Mouse (Mus musculus) MEL (cell line): ENCODE measurements around the gene Mbd3. TPM values are rescaled to one million over a fixed set of nuclear protein-coding genes. Genes with fewer than 3 reads are reported as not detected.

Experiments
- DNase-seq: peaks from one replicate; pipeline ENCODE4 v3.0.0; 2011; ENCODE audit warnings: low read depth, low spot score
- H3K27ac ChIP-seq: 2 replicates; pipeline ENCODE4 v1.5.1; 2012; ENCODE audit warnings: low read depth, mild to moderate bottlenecking, control low read depth, low read length, moderate library complexity; ENCODE audit not compliant: control insufficient read depth
- H3K27me3 ChIP-seq, 2 experiments: fragments of 150-350 bp in 1 of 2; sonication (generic) in 1 of 2; 2 replicates each; pipeline ENCODE4 v1.6.1; 2012; ENCODE audit warnings: low read length in 2 of 2, mild to moderate bottlenecking in 2 of 2, improper control_type of control experiment in 1 of 2, moderate library complexity in 1 of 2; ENCODE audit not compliant: insufficient read depth in 2 of 2, control insufficient read depth in 1 of 2
- H3K36me3 ChIP-seq, 2 experiments: 2 replicates each; pipeline ENCODE4 v1.6.1; 2012 to 2014; ENCODE audit warnings: low read length in 2 of 2, improper control_type of control experiment in 1 of 2, inconsistent platforms in 1 of 2, mild to moderate bottlenecking in 1 of 2; ENCODE audit not compliant: insufficient read depth in 2 of 2, control insufficient read depth in 1 of 2
- H3K4me1 ChIP-seq, 2 experiments: fragments of 150-350 bp in 1 of 2; sonication (generic) in 1 of 2; 2 replicates each; pipeline ENCODE4 v1.6.1; 2012; ENCODE audit warnings: low read length in 2 of 2, improper control_type of control experiment in 1 of 2, mild to moderate bottlenecking in 1 of 2; ENCODE audit not compliant: insufficient read depth in 2 of 2, control insufficient read depth in 1 of 2
- H3K4me3 ChIP-seq, 2 experiments: fragments of 150-350 bp in 1 of 2; sonication (generic) in 1 of 2; 2 replicates each; pipeline ENCODE4 v1.5.1; 2012; ENCODE audit warnings: low read depth in 2 of 2, low read length in 2 of 2, mild to moderate bottlenecking in 2 of 2, moderate library complexity in 2 of 2, control low read depth in 1 of 2, improper control_type of control experiment in 1 of 2; ENCODE audit not compliant: control insufficient read depth in 1 of 2, insufficient read depth in 1 of 2
- H3K79me2 ChIP-seq: 2 replicates; pipeline ENCODE4 v1.6.1; 2012; ENCODE audit warnings: mild to moderate bottlenecking, low read length, moderate library complexity; ENCODE audit not compliant: control insufficient read depth, poor library complexity, insufficient read depth
- H3K9ac ChIP-seq: 2 replicates; pipeline ENCODE4 v1.6.1; 2012; ENCODE audit warnings: low read depth, mild to moderate bottlenecking, control low read depth, low read length, moderate library complexity; ENCODE audit not compliant: control insufficient read depth, poor library complexity, severe bottlenecking
- H3K9me3 ChIP-seq: fragments of 150-350 bp; sonication (generic); replicated peaks from 2 replicates; pipeline ENCODE4 v1.6.1; 2012; ENCODE audit warnings: mild to moderate bottlenecking, low read length, improper control_type of control experiment, moderate library complexity; ENCODE audit not compliant: insufficient read depth
- BHLHE40 ChIP-seq: IDR thresholded peaks from 2 replicates; pipeline ENCODE4 v1.6.1; 2012; ENCODE audit warnings: low read depth, mild to moderate bottlenecking, inconsistent platforms, low read length, improper control_type of control experiment, borderline replicate concordance
- CHD2 ChIP-seq: IDR thresholded peaks from 2 replicates; pipeline ENCODE4 v1.6.1; 2011; ENCODE audit warnings: low read length, improper control_type of control experiment
- CTCF ChIP-seq, 3 experiments: IDR thresholded peaks in 2 of 3; conservative IDR thresholded peaks in 1 of 3; 2 replicates each; pipeline ENCODE4 v1.5.1; 2011 to 2012; ENCODE audit warnings: low read length in 3 of 3, low read depth in 2 of 3, mild to moderate bottlenecking in 2 of 3, improper control_type of control experiment in 1 of 3, inconsistent platforms in 1 of 3, mixed read lengths in 1 of 3, moderate library complexity in 1 of 3; ENCODE audit not compliant: control insufficient read depth in 1 of 3, insufficient read depth in 1 of 3, poor library complexity in 1 of 3, severe bottlenecking in 1 of 3
- E2F4 ChIP-seq: IDR thresholded peaks from 2 replicates; pipeline ENCODE4 v1.6.1; 2011; ENCODE audit warnings: low read depth, low read length, improper control_type of control experiment, borderline replicate concordance
- ETS1 ChIP-seq: IDR thresholded peaks from 2 replicates; pipeline ENCODE4 v1.6.1; 2012; ENCODE audit warnings: low read depth, mild to moderate bottlenecking, inconsistent platforms, low read length, improper control_type of control experiment, moderate library complexity
- JUND ChIP-seq: IDR thresholded peaks from 2 replicates; pipeline ENCODE4 v1.6.1; 2011; ENCODE audit warnings: low read depth, mild to moderate bottlenecking, improper control_type of control experiment, low read length
- MAFK ChIP-seq: IDR thresholded peaks from 2 replicates; pipeline ENCODE4 v1.6.1; 2011; ENCODE audit warnings: low read depth, mild to moderate bottlenecking, low read length, improper control_type of control experiment, borderline replicate concordance
- MAX ChIP-seq: IDR thresholded peaks from 2 replicates; pipeline ENCODE4 v1.6.1; 2011; ENCODE audit warnings: low read length, improper control_type of control experiment
- MYB ChIP-seq: IDR thresholded peaks from 2 replicates; pipeline ENCODE4 v1.6.1; 2011; ENCODE audit warnings: mild to moderate bottlenecking, low read depth, low read length, improper control_type of control experiment
- NRF1 ChIP-seq: IDR thresholded peaks from 2 replicates; pipeline ENCODE4 v1.6.1; 2014; ENCODE audit warnings: low read depth, mild to moderate bottlenecking, inconsistent platforms, low read length, improper control_type of control experiment, moderate library complexity; ENCODE audit not compliant: poor library complexity, insufficient read depth, severe bottlenecking
- POLR2A ChIP-seq, 2 experiments: IDR thresholded peaks; 2 replicates each; pipeline ENCODE4 v1.6.1; 2011 to 2012; ENCODE audit warnings: low read length in 2 of 2, mild to moderate bottlenecking in 2 of 2, control low read depth in 1 of 2, improper control_type of control experiment in 1 of 2, low read depth in 1 of 2, moderate library complexity in 1 of 2; ENCODE audit not compliant: control insufficient read depth in 1 of 2, insufficient read depth in 1 of 2, poor library complexity in 1 of 2
- TAL1 ChIP-seq: IDR thresholded peaks from 2 replicates; pipeline ENCODE4 v1.6.1; 2012; ENCODE audit warnings: mild to moderate bottlenecking, inconsistent platforms, low read length, moderate library complexity, mixed read lengths
- TBP ChIP-seq: IDR thresholded peaks from 2 replicates; pipeline ENCODE4 v1.8.0; 2011; ENCODE audit warnings: low read depth, low read length, improper control_type of control experiment
- UBTF ChIP-seq: IDR thresholded peaks from 2 replicates; pipeline ENCODE4 v1.6.1; 2012; ENCODE audit warnings: low read depth, mild to moderate bottlenecking, inconsistent platforms, low read length, improper control_type of control experiment, moderate library complexity, borderline replicate concordance; ENCODE audit not compliant: insufficient read depth
- USF2 ChIP-seq, 2 experiments: IDR thresholded peaks; 2 replicates each; pipeline ENCODE4 v1.6.1; 2011 to 2012; ENCODE audit warnings: improper control_type of control experiment in 2 of 2, low read length in 2 of 2, borderline replicate concordance in 1 of 2, inconsistent platforms in 1 of 2, low read depth in 1 of 2, mild to moderate bottlenecking in 1 of 2; ENCODE audit not compliant: insufficient read depth in 1 of 2
- ZC3H11A ChIP-seq: IDR thresholded peaks from 2 replicates; pipeline ENCODE4 v1.6.1; 2012; ENCODE audit warnings: low read depth, mild to moderate bottlenecking, inconsistent platforms, low read length, improper control_type of control experiment
- polyA plus RNA-seq, 2 experiments: library from polyadenylated mRNA; stranded (reverse) in 1 of 2; unstranded in 1 of 2; fragments of >175 nt in 1 of 2; fragments of >200 nt in 1 of 2; gene quantifications; 2 replicates each; pipeline versions ENCODE4 v1.2.1 to v1.2.4; 2012; ENCODE audit warnings: low replicate concordance in 2 of 2, low read depth in 1 of 2; ENCODE audit not compliant: insufficient read length in 2 of 2, insufficient read depth in 1 of 2, missing spikeins in 1 of 2
- total RNA-seq: library from RNA; depleted of rRNA; stranded (reverse); fragments of 300-350 nt; gene quantifications from 2 replicates; pipeline ENCODE4 v1.2.3, GENCODE M21; 2012

The Mbd3 gene
- total and polyA plus RNA-seq, 3 experiments = 81.4 to 289 TPM; not detected in 1

DNA sequence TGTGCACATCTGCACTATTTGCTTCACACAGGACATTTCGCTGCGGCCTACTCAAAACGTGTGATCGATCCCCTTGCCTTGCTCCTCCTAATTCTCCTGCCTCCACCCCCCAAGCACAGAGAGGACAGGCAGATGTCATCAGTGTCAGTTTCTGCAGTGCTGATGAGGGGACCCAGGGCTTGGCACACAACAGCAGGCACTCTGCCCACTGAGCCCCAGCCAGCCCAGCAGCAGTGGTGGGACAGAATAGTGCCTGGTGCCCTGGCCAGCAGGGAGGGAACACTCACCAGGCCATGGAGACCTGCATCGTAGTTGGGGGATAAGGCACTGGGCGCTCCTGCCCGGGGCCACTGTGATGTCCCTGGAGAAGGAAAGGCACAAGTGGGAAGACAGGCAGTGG lies 16.2 kb upstream of the Mbd3 start:
- no peak for TF ChIP-seq MAFK
- TF ChIP-seq ZC3H11A = no peak
- no peak for TF ChIP-seq POLR2A (IDR thresholded peaks at IDR 0.05; ENCODE audit: control insufficient read depth in 1 of 2, insufficient read depth in 1 of 2, low read depth in 1 of 2, low read length in 2 of 2, poor library complexity in 1 of 2)
- TF ChIP-seq BHLHE40 = no peak
- TF ChIP-seq USF2 (IDR thresholded peaks at IDR 0.05; ENCODE audit: borderline replicate concordance in 1 of 2, insufficient read depth in 1 of 2, low read depth in 1 of 2, low read length in 2 of 2) = no peak
- TF ChIP-seq JUND = no peak
- TF ChIP-seq MAX = no peak
- TF ChIP-seq UBTF = no peak
- TF ChIP-seq TBP = no peak
- no peak for TF ChIP-seq E2F4
- TF ChIP-seq ETS1 = no peak
- no peak for TF ChIP-seq NRF1
- no peak for TF ChIP-seq TAL1
- no peak for TF ChIP-seq MYB
- no peak for TF ChIP-seq CHD2
- DNase-seq = no peak
- no peaks in the 10 kb centered on the region for H3K27me3 ChIP-seq
- no peaks in the 10 kb centered on the region for H3K79me2 ChIP-seq
- H3K36me3 ChIP-seq = peaks cover 6 to 12% of the 10 kb centered on the region in 2 experiments; a peak in 3 of 4 replicates
- no peak overlapping the region for H3K27ac ChIP-seq
- H3K4me1 ChIP-seq = peaks cover 0 to 19% of the 10 kb centered on the region in 2 experiments; a peak in 2 of 4 replicates
- no peaks in the 10 kb centered on the region for H3K9me3 ChIP-seq
- H3K4me3 ChIP-seq = no peak overlapping the region
- no peak overlapping the region for H3K9ac ChIP-seq

DNA sequence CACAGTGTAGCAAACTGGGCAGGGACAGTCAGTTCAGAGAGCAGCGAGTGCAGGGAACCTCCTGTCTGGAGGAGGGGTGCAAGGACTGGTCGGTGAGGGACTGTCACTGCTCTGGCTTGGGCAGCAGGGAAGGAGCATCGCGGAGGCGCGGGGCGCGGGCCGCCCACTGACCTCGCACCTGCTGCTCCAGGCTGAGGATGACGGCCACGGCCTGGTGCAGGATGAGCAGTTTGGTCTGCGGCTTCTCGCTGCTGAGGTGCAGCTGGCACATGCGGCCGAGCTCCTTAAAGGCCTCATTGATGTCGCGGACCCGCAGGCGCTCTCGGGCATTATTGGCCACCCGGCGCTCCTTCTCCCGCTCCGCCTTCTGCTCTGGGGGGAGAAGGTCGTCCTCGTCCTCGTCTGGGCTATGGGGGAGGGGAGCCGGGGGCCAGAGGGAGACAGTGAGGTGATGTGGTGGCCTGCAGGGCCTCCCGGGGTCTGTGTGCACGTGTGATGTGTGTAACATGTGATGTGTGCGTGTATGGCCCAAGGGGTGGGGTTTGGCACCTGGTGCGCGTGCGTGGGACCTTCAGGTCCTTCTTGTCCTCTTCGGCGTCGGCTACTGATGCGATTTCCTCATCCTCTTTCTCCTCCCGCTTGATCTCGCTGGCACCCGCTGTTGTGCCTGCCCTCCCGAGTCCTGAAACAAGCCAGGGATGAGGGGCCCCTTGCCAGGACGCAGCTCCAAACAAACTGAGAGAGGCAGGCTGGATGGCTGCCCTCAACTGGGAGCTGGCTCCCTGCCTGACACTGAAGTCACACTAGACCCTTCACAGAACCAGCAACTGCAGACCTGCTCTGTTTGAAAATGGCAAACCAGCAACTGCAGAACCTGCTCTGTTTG lies 13.5 kb upstream of the Mbd3 start:
- no peak for TF ChIP-seq CTCF (IDR thresholded peaks at IDR 0.05 in 2 of 3, conservative IDR thresholded peaks at IDR 0.05 in 1 of 3; ENCODE audit: control insufficient read depth in 1 of 3, insufficient read depth in 1 of 3, low read depth in 2 of 3, low read length in 3 of 3, poor library complexity in 1 of 3, severe bottlenecking in 1 of 3)
- TF ChIP-seq ZC3H11A = no peak
- H3K36me3 ChIP-seq = peaks cover 2 to 5% of the 10 kb centered on the region in 2 experiments; a peak in 3 of 4 replicates
- no peak overlapping the region for H3K27ac ChIP-seq
- no peak for DNase-seq
- no peaks in the 10 kb centered on the region for H3K9me3 ChIP-seq
- peaks cover 2 to 8% of the 10 kb centered on the region in 2 experiments; a peak in 3 of 4 replicates for H3K4me1 ChIP-seq
- H3K9ac ChIP-seq = no peak overlapping the region
- no peak overlapping the region for H3K4me3 ChIP-seq
- H3K27me3 ChIP-seq = no peaks in the 10 kb centered on the region
- H3K79me2 ChIP-seq = no peaks in the 10 kb centered on the region
